Mouse (Mus musculus) lung, embryonic 14.5 days (tissue): ENCODE measurements around the gene Krtap14. TPM values are rescaled to one million over a fixed set of nuclear protein-coding genes. Genes with fewer than 3 reads are reported as not detected.
A peak's percentile ranks its signal among the peaks of the same experiment; 100 is the strongest.

Experiments used
- ATAC-seq: fragments of 200-750 bp; cut with Nextera tagmentation; 2 replicates; pipeline ENCODE4 v1.8.0; 2017; ENCODE audit warnings: mild to moderate bottlenecking, moderate TSS enrichment, moderate library complexity; ENCODE audit not compliant: insufficient read depth
- DNase-seq: peaks from one replicate; pipeline ENCODE4 v3.0.0-alpha.2; 2015
- H3K27ac ChIP-seq: fragments of 300-500 bp; sonication (generic); 2 replicates; pipeline ENCODE4 v1.5.1; 2014; ENCODE audit warnings: low read depth, mild to moderate bottlenecking, moderate library complexity
- H3K27me3 ChIP-seq: fragments of 300-500 bp; sonication (generic); 2 replicates; pipeline ENCODE4 v1.6.1; 2014; ENCODE audit warnings: low read length, control low read depth; ENCODE audit not compliant: insufficient read depth
- H3K36me3 ChIP-seq: fragments of 300-500 bp; sonication (generic); 2 replicates; pipeline ENCODE4 v1.6.1; 2014; ENCODE audit warnings: control low read depth; ENCODE audit not compliant: insufficient read depth
- H3K4me1 ChIP-seq: fragments of 300-500 bp; sonication (generic); 2 replicates; pipeline ENCODE4 v1.6.1; 2014; ENCODE audit warnings: antibody characterized with exemption, control low read depth; ENCODE audit not compliant: insufficient read depth
- H3K4me2 ChIP-seq: fragments of 300-500 bp; sonication (generic); 2 replicates; pipeline ENCODE4 v1.6.1; 2014; ENCODE audit warnings: mild to moderate bottlenecking
- H3K4me3 ChIP-seq: fragments of 300-500 bp; sonication (generic); 2 replicates; pipeline ENCODE4 v1.5.1; 2014; ENCODE audit warnings: low read depth, low read length
- H3K9ac ChIP-seq: fragments of 300-500 bp; sonication (generic); 2 replicates; pipeline ENCODE4 v1.6.1; 2014
- H3K9me3 ChIP-seq: fragments of 300-500 bp; sonication (generic); 2 replicates; pipeline ENCODE4 v1.6.1; 2016; ENCODE audit warnings: low read depth, low read length, control low read depth
- CTCF ChIP-seq: IDR thresholded peaks from 2 replicates; pipeline ENCODE4 v1.5.1; 2016; ENCODE audit warnings: antibody characterized with exemption, low read depth
- WGBS: fragments of 180-500 bp; shearing (Covaris S2); extraction: QIAGEN DNeasy Blood & Tissue Kit; methylation state at CpG from one replicate; pipeline ENCODE4 v1.1.7; 2014; 5-methylcytosine and 5-hydroxymethylcytosine counted together
- polyA plus RNA-seq: library from polyadenylated mRNA; unstranded; fragments of >200 nt; fragmentation: Nextera tagmentation; extraction: Ambion mirVana; gene quantifications from 2 replicates; pipeline ENCODE4 v1.2.1, GENCODE M21; 2014

Gene Krtap14
- polyA plus RNA-seq, 1 experiment from 2014 or later: not detected

GRCm38 (mm10) chr16:88826978-88827377 lies 1.0 kb upstream of the Krtap14 start:
- DNase-seq: no peak
- Histone ChIP-seq H3K36me3 (no peaks in the 10 kb centered on the region), H3K9me3 (no peaks in the 10 kb centered on the region), H3K9ac (no peak overlapping the region), H3K4me1 (no peaks in the 10 kb centered on the region), H3K27ac (no peak overlapping the region), H3K4me3 (no peak overlapping the region), H3K4me2 (no peak overlapping the region), H3K27me3 (no peaks in the 10 kb centered on the region)
- TF ChIP-seq CTCF: no peak
- 67% methylated on average over 3 of the region's 3 CpGs for WGBS
- ATAC-seq: no peak

- Histone ChIP-seq H3K4me3 (no peak overlapping the region), H3K4me1 (no peaks in the 10 kb centered on the region), H3K27ac (no peak overlapping the region), H3K9ac (no peak overlapping the region), H3K4me2 (no peak overlapping the region), H3K36me3 (no peaks in the 10 kb centered on the region), H3K9me3 (no peaks in the 10 kb centered on the region), H3K27me3 (no peaks in the 10 kb centered on the region)
- WGBS: 83% methylated on average over 3 of the region's 3 CpGs
- peak; percentile 65 for DNase-seq
- ATAC-seq: peak; percentile 31; the same call in 1 of the 2 replicates
- peak; percentile 65 for TF ChIP-seq CTCF
These were observed 2.2 kb downstream of the Krtap14 start for GRCm38 (mm10) chr16:88823736-88824135.

GRCm38 (mm10) chr16:88820066-88820465 lies 5.9 kb downstream of the Krtap14 start, which contains the start of gene Krtap15:
Krtap15 (plus strand) TSS chr16:88820215.
- Histone ChIP-seq H3K4me3 (no peak within 1 kb of the TSS), H3K4me1 (no peaks in the 10 kb centered on the region), H3K9ac (no peak within 1 kb of the TSS), H3K27me3 (no peaks in the 10 kb centered on the region), H3K27ac (no peak within 1 kb of the TSS), H3K9me3 (no peaks in the 10 kb centered on the region), H3K4me2 (no peak within 1 kb of the TSS), H3K36me3 (no peaks in the 10 kb centered on the region)
- TF ChIP-seq CTCF: no peak
- WGBS: 68% methylated on average over 3 of the region's 3 CpGs
- DNase-seq (no peak), ATAC-seq (no peak)

- DNase-seq (no peak), ATAC-seq (no peak)
- 75% methylated on average over 2 of the region's 2 CpGs for WGBS
- no peak for TF ChIP-seq CTCF
- Histone ChIP-seq H3K36me3 (no peaks in the 10 kb centered on the region), H3K27me3 (no peaks in the 10 kb centered on the region), H3K4me2 (no peak within 1 kb of the TSS), H3K4me3 (no peak within 1 kb of the TSS), H3K9me3 (no peaks in the 10 kb centered on the region), H3K4me1 (no peaks in the 10 kb centered on the region), H3K27ac (no peak within 1 kb of the TSS), H3K9ac (no peak within 1 kb of the TSS)
These were observed 14.1 kb downstream of the Krtap14 start, which contains the start of gene Gm20741 for GRCm38 (mm10) chr16:88811827-88812226. Gm20741 (minus strand) TSS chr16:88812220.

GRCm38 (mm10) chr16:88786786-88787185 lies 39.2 kb downstream of the Krtap14 start:
- no peak overlapping the region for H3K9ac ChIP-seq
- no peaks in the 10 kb centered on the region for H3K9me3 ChIP-seq
- no peak for TF ChIP-seq CTCF
- no peaks in the 10 kb centered on the region for H3K4me1 ChIP-seq
- no peak overlapping the region for H3K4me2 ChIP-seq
- no peak overlapping the region for H3K4me3 ChIP-seq
- DNase-seq (no peak), ATAC-seq (no peak)
- WGBS: 69% methylated on average over 2 of the region's 2 CpGs
- H3K36me3 ChIP-seq: no peaks in the 10 kb centered on the region
- H3K27me3 ChIP-seq: no peaks in the 10 kb centered on the region
- H3K27ac ChIP-seq: no peak overlapping the region

- Histone ChIP-seq H3K9ac (no peak within 1 kb of the TSS), H3K4me1 (no peaks in the 10 kb centered on the region), H3K27ac (no peak within 1 kb of the TSS), H3K36me3 (no peaks in the 10 kb centered on the region), H3K4me3 (no peak within 1 kb of the TSS), H3K27me3 (no peaks in the 10 kb centered on the region), H3K9me3 (no peaks in the 10 kb centered on the region), H3K4me2 (no peak within 1 kb of the TSS)
- no peak for TF ChIP-seq CTCF
- WGBS: 81% methylated on average over 5 of the region's 6 CpGs
- DNase-seq: no peak
- no peak for ATAC-seq
These were observed 48.3 kb downstream of the Krtap14 start, which contains the start of gene Gm5965 for GRCm38 (mm10) chr16:88777596-88777995. Gm5965 (plus strand) TSS chr16:88777896.

GRCm38 (mm10) chr16:88774106-88774505 lies 51.8 kb downstream of the Krtap14 start, which contains the start of gene 2310057N15Rik:
2310057N15Rik (minus strand) TSS chr16:88774206.
- Histone ChIP-seq H3K36me3 (no peaks in the 10 kb centered on the region), H3K4me1 (no peaks in the 10 kb centered on the region), H3K27me3 (no peaks in the 10 kb centered on the region), H3K9ac (no peak within 1 kb of the TSS), H3K9me3 (no peaks in the 10 kb centered on the region), H3K4me3 (no peak within 1 kb of the TSS), H3K27ac (no peak within 1 kb of the TSS), H3K4me2 (no peak within 1 kb of the TSS)
- ATAC-seq: no peak
- DNase-seq: no peak
- WGBS: 85% methylated on average over 2 of the region's 2 CpGs
- TF ChIP-seq CTCF: no peak

Other genes starting within 250 kb of the Krtap14 start
- gene Krtap24-1, start 213.9 kb downstream of the Krtap14 start, polyA plus RNA-seq: not detected in 2 replicates
- not detected in 2 replicates for gene 2310079G19Rik, start 198.5 kb downstream of the Krtap14 start, polyA plus RNA-seq
- not detected in 2 replicates for gene Krtap26-1, start 178.3 kb downstream of the Krtap14 start, polyA plus RNA-seq
- not detected in 2 replicates for gene Krtap27-1, start 154.5 kb downstream of the Krtap14 start, polyA plus RNA-seq
- not detected in 2 replicates for gene 2310061N02Rik, start 118.2 kb downstream of the Krtap14 start, polyA plus RNA-seq
- gene Krtap13-1, start 97.3 kb downstream of the Krtap14 start, polyA plus RNA-seq: not detected in 2 replicates
- not detected in 2 replicates for gene Krtap13, start 74.5 kb downstream of the Krtap14 start, polyA plus RNA-seq
- not detected in 2 replicates for gene 2310034C09Rik, start 67.3 kb downstream of the Krtap14 start, polyA plus RNA-seq
- gene 2310057N15Rik, start 51.9 kb downstream of the Krtap14 start, polyA plus RNA-seq: not detected in 2 replicates
- gene Gm5965, start 48.2 kb downstream of the Krtap14 start, polyA plus RNA-seq: not detected in 2 replicates
- gene Gm20741, start 13.9 kb downstream of the Krtap14 start, polyA plus RNA-seq: not detected in 2 replicates
- gene Krtap15, start 5.9 kb downstream of the Krtap14 start, polyA plus RNA-seq: not detected in 2 replicates
- not detected in 2 replicates for gene Krtap19-1, start 43.3 kb upstream of the Krtap14 start, polyA plus RNA-seq
- gene Krtap19-2, start 48.1 kb upstream of the Krtap14 start, polyA plus RNA-seq: not detected in 2 replicates
- not detected in 2 replicates for gene Krtap19-3, start 51.9 kb upstream of the Krtap14 start, polyA plus RNA-seq
- not detected in 2 replicates for gene Krtap19-4, start 58.9 kb upstream of the Krtap14 start, polyA plus RNA-seq
- gene Krtap19-5, start 70.3 kb upstream of the Krtap14 start, polyA plus RNA-seq: not detected in 2 replicates
- gene Krtap19-9b, start 106.1 kb upstream of the Krtap14 start, polyA plus RNA-seq: not detected in 2 replicates
- gene Krtap16-3, start 136.7 kb upstream of the Krtap14 start, polyA plus RNA-seq: not detected in 2 replicates
- not detected in 2 replicates for gene Krtap22-2, start 184.6 kb upstream of the Krtap14 start, polyA plus RNA-seq
- gene Gm10229, start 189.1 kb upstream of the Krtap14 start, polyA plus RNA-seq: not detected in 2 replicates
- not detected in 2 replicates for gene Krtap6-1, start 205.6 kb upstream of the Krtap14 start, polyA plus RNA-seq
- not detected in 2 replicates for gene Gm10228, start 215.3 kb upstream of the Krtap14 start, polyA plus RNA-seq
- gene Krtap6-5, start 221.7 kb upstream of the Krtap14 start, polyA plus RNA-seq: not detected in 2 replicates
- not detected in 2 replicates for gene 1110025L11Rik, start 237.9 kb upstream of the Krtap14 start, polyA plus RNA-seq